ENCODE assay signal across 8 mouse cellular contexts in genomic region chr2:26444946-26445665, GRCm38 (mm10). TPM values are rescaled to one million over a fixed set of nuclear protein-coding genes. Genes with fewer than 3 reads are reported as not detected.
DNase-seq lines count a peak whose midpoint lies in the region; ATAC-seq and TF ChIP-seq lines count a peak whose summit lies in the region.

Sec16a (minus strand) TSS chr2:26445216.

- peaks cover 6 to 13% of the 10 kb centered on the region in 2 experiments for H3K4me1 ChIP-seq in MEL (ENCODE audit: control insufficient read depth in 1 of 2, insufficient read depth in 2 of 2, low read length in 2 of 2)
- peaks cover 12% of the 10 kb centered on the region for H3K4me1 ChIP-seq in cerebellum, adult 2 months (ENCODE audit: control insufficient read depth, insufficient read depth, low read length)
- H3K4me1 ChIP-seq in forebrain, postnatal 0 days (ENCODE audit: insufficient read depth) = peaks cover 24% of the 10 kb centered on the region
- H3K4me1 ChIP-seq in lung, embryonic 15.5 days = peaks cover 34% of the 10 kb centered on the region

- peak; percentile 100 for DNase-seq in MEL (ENCODE audit: low read depth, low spot score)
- peak; percentile 100 for DNase-seq in cerebellum, adult 2 months
- peak; percentile 100 for DNase-seq in forebrain, postnatal 0 days
- peak; percentile 100 for DNase-seq in heart, postnatal 4 days
- DNase-seq in layer of hippocampus, adult 8-10 months (ENCODE audit: low spot score in 2 of 2) = peak; percentile 99 to 100
- peak; percentile 99 for DNase-seq in ovary, adult 18-20 months (ENCODE audit: low spot score)
- DNase-seq in thymus, postnatal 0 days (ENCODE audit: low spot score) = peak; percentile 100

- 1% methylated on average over 61 of the region's 61 CpGs for WGBS in cerebellum, adult 2 months
- under 1% methylated on average over 60 of the region's 61 CpGs for WGBS in forebrain, postnatal 0 days
- under 1% methylated on average over 59 of the region's 61 CpGs for WGBS in lung, embryonic 15.5 days

- H3K79me2 ChIP-seq in MEL (ENCODE audit: control insufficient read depth, insufficient read depth, low read length, poor library complexity) = peaks cover 15% of the 10 kb centered on the region

- no peak for TF ChIP-seq RAD21 in MEL (IDR thresholded peaks at IDR 0.05; ENCODE audit: low read depth, low read length)

- H3K4me2 ChIP-seq in forebrain, postnatal 0 days (ENCODE audit: low read depth) = peak within 1 kb of the TSS; percentile 89
- peak within 1 kb of the TSS; percentile 91 for H3K4me2 ChIP-seq in lung, embryonic 15.5 days

- H3K27me3 ChIP-seq in MEL (ENCODE audit: control insufficient read depth in 1 of 2, insufficient read depth in 2 of 2, low read length in 2 of 2) = no peaks in the 10 kb centered on the region
- no peaks in the 10 kb centered on the region for H3K27me3 ChIP-seq in cerebellum, adult 2 months (ENCODE audit: control insufficient read depth, insufficient read depth, low read length)
- no peaks in the 10 kb centered on the region for H3K27me3 ChIP-seq in forebrain, postnatal 0 days (ENCODE audit: insufficient read depth, low read length)
- H3K27me3 ChIP-seq in lung, embryonic 15.5 days = no peaks in the 10 kb centered on the region

- no peak for TF ChIP-seq CTCF in MEL (IDR thresholded peaks at IDR 0.05 in 2 of 3, conservative IDR thresholded peaks at IDR 0.05 in 1 of 3; ENCODE audit: control insufficient read depth in 1 of 3, insufficient read depth in 1 of 3, low read depth in 2 of 3, low read length in 3 of 3, poor library complexity in 1 of 3, severe bottlenecking in 1 of 3)
- no peak for TF ChIP-seq CTCF in cerebellum, adult 2 months (IDR thresholded peaks at IDR 0.05; ENCODE audit: borderline replicate concordance, insufficient read depth, low read depth, low read length)
- TF ChIP-seq CTCF in forebrain, postnatal 0 days (IDR thresholded peaks at IDR 0.05; ENCODE audit: low read depth) = peak; percentile 47

- ATAC-seq in forebrain, postnatal 0 days = peak; percentile 92
- ATAC-seq in lung, embryonic 15.5 days (ENCODE audit: borderline replicate concordance, extremely low read depth, low FRiP score, low TSS enrichment) = peak; percentile 93

- TF ChIP-seq POLR2A in MEL (IDR thresholded peaks at IDR 0.05; ENCODE audit: control insufficient read depth in 1 of 2, insufficient read depth in 1 of 2, low read depth in 1 of 2, low read length in 2 of 2, poor library complexity in 1 of 2) = peak; percentile 73 to 82; a peak in 3 of 4 replicates
- TF ChIP-seq POLR2A in cerebellum, adult 2 months (IDR thresholded peaks at IDR 0.05; ENCODE audit: borderline replicate concordance, insufficient read depth, low read length) = peak; percentile 88

- H3K9ac ChIP-seq in MEL (ENCODE audit: control insufficient read depth, low read depth, low read length, poor library complexity, severe bottlenecking) = peak within 1 kb of the TSS; percentile 96
- peak within 1 kb of the TSS; percentile 82 for H3K9ac ChIP-seq in forebrain, postnatal 0 days
- peak within 1 kb of the TSS; percentile 86 for H3K9ac ChIP-seq in lung, embryonic 15.5 days

- H3K9me3 ChIP-seq in MEL (replicated peaks; ENCODE audit: insufficient read depth, low read length) = no peaks in the 10 kb centered on the region
- no peaks in the 10 kb centered on the region for H3K9me3 ChIP-seq in forebrain, postnatal 0 days (ENCODE audit: low read length)
- H3K9me3 ChIP-seq in lung, embryonic 15.5 days = no peaks in the 10 kb centered on the region

- peak within 1 kb of the TSS; percentile 86 for H3K27ac ChIP-seq in MEL (ENCODE audit: control insufficient read depth, low read depth, low read length)
- H3K27ac ChIP-seq in cerebellum, adult 2 months (ENCODE audit: insufficient read depth, low read length) = peak within 1 kb of the TSS; percentile 72
- H3K27ac ChIP-seq in forebrain, postnatal 0 days (ENCODE audit: low read depth, low read length) = peak within 1 kb of the TSS; percentile 92
- peak within 1 kb of the TSS; percentile 95 for H3K27ac ChIP-seq in lung, embryonic 15.5 days

- H3K36me3 ChIP-seq in MEL (ENCODE audit: control insufficient read depth in 1 of 2, insufficient read depth in 2 of 2, low read length in 2 of 2) = peaks cover 2 to 12% of the 10 kb centered on the region in 2 experiments; a peak in 3 of 4 replicates
- H3K36me3 ChIP-seq in forebrain, postnatal 0 days (ENCODE audit: insufficient read depth) = peaks cover 17% of the 10 kb centered on the region
- peaks cover 17% of the 10 kb centered on the region for H3K36me3 ChIP-seq in lung, embryonic 15.5 days

- H3K4me3 ChIP-seq in MEL (ENCODE audit: control insufficient read depth in 1 of 2, insufficient read depth in 1 of 2, low read depth in 2 of 2, low read length in 2 of 2) = peak within 1 kb of the TSS; percentile 88 to 99
- H3K4me3 ChIP-seq in cerebellum, adult 2 months (replicated peaks; ENCODE audit: insufficient read depth, low read depth, low read length) = peak within 1 kb of the TSS; percentile 76
- H3K4me3 ChIP-seq in forebrain, postnatal 0 days (ENCODE audit: low read depth, low read length) = peak within 1 kb of the TSS; percentile 79
- peak within 1 kb of the TSS; percentile 66 for H3K4me3 ChIP-seq in lung, embryonic 15.5 days

- no peak for TF ChIP-seq EP300 in MEL (IDR thresholded peaks at IDR 0.05; ENCODE audit: low read depth in 1 of 2, low read length in 2 of 2)

TF ChIP-seq in MEL, 35 proteins besides CTCF, POLR2A, EP300 and RAD21:
- peak; percentile 56; the same call in 1 of the 2 replicates for TF ChIP-seq ZMIZ1 (IDR thresholded peaks at IDR 0.05; ENCODE audit: low read depth, low read length)
- no peak for TF ChIP-seq TCF12 (IDR thresholded peaks at IDR 0.05; ENCODE audit: low read depth, low read length)
- no peak for TF ChIP-seq CHD1 (IDR thresholded peaks at IDR 0.05; ENCODE audit: low read depth, low read length)
- peak; percentile 76 for TF ChIP-seq NELFE (IDR thresholded peaks at IDR 0.05; ENCODE audit: low read depth, low read length)
- TF ChIP-seq E2F4 (IDR thresholded peaks at IDR 0.05; ENCODE audit: borderline replicate concordance, low read depth, low read length) = 0 out of 2 replicates have a peak, but pooled peaks have one; percentile 50
- no peak; the same call in 1 of the 2 replicates for TF ChIP-seq SIN3A (IDR thresholded peaks at IDR 0.05; ENCODE audit: low read length)
- TF ChIP-seq BHLHE40 (IDR thresholded peaks at IDR 0.05; ENCODE audit: borderline replicate concordance, low read depth, low read length) = 0 out of 2 replicates have a peak, but pooled peaks have one; percentile 27
- TF ChIP-seq NRF1 (IDR thresholded peaks at IDR 0.05; ENCODE audit: insufficient read depth, low read depth, low read length, poor library complexity, severe bottlenecking) = 0 out of 2 replicates have a peak, but pooled peaks have one; percentile 8
- 0 out of 2 replicates have a peak, but pooled peaks have one; percentile 24 for TF ChIP-seq ETS1 (IDR thresholded peaks at IDR 0.05; ENCODE audit: low read depth, low read length)
- TF ChIP-seq ELF1 (IDR thresholded peaks at IDR 0.05; ENCODE audit: low read depth, low read length) = peak; percentile 57
- no peak; the same call in 1 of the 2 replicates for TF ChIP-seq USF1 (IDR thresholded peaks at IDR 0.05; ENCODE audit: low read depth, low read length)
- no peak for TF ChIP-seq GABPA (IDR thresholded peaks at IDR 0.05; ENCODE audit: low read depth, low read length)
- TF ChIP-seq POLR2AphosphoS5 (IDR thresholded peaks at IDR 0.05; ENCODE audit: borderline replicate concordance, low read depth, low read length) = no peak
- peak; percentile 59 for TF ChIP-seq MAX (IDR thresholded peaks at IDR 0.05; ENCODE audit: low read length)
- TF ChIP-seq SMC3 (IDR thresholded peaks at IDR 0.05; ENCODE audit: low read depth, low read length) = no peak
- TF ChIP-seq CHD2 (IDR thresholded peaks at IDR 0.05; ENCODE audit: low read length) = peak; percentile 25
- peak; percentile 61 for TF ChIP-seq TBP (IDR thresholded peaks at IDR 0.05; ENCODE audit: low read depth, low read length)
- peak; percentile 57 for TF ChIP-seq POLR2AphosphoS2 (IDR thresholded peaks at IDR 0.05; ENCODE audit: low read length)
- peak; percentile 80; the same call in 1 of the 2 replicates for TF ChIP-seq MXI1 (IDR thresholded peaks at IDR 0.05; ENCODE audit: low read depth, low read length)
- TF ChIP-seq MEF2A (IDR thresholded peaks at IDR 0.05; ENCODE audit: extremely low read depth, insufficient replicate concordance, low read depth, low read length, poor library complexity, severe bottlenecking) = no peak
- peak; percentile 46; the same call in 1 of the 2 replicates for TF ChIP-seq MAZ (IDR thresholded peaks at IDR 0.05; ENCODE audit: low read depth, low read length)
- peak; percentile 79 for TF ChIP-seq HCFC1 (IDR thresholded peaks at IDR 0.05; ENCODE audit: low read depth, low read length)
- TF ChIP-seq RCOR1 (IDR thresholded peaks at IDR 0.05; ENCODE audit: low read depth, low read length) = no peak

RNA-seq across cellular contexts. Expression of gene Sec16a, which starts in this region (rescaled TPM):
- total RNA-seq in MEL (2012; rRNA removed) = 20.3 and 21.4 TPM in 2 replicates
- polyA plus RNA-seq in MEL (2012; ENCODE audit: insufficient read depth in 1 of 2, insufficient read length in 2 of 2, low read depth in 1 of 2, low replicate concordance in 2 of 2, missing spikeins in 1 of 2) = 10 to 100 TPM in 1 of 2 experiments, not detected in 1; 38.0 TPM
- polyA plus RNA-seq in cerebellum, adult 2 months (2012; rRNA removed) = 43.2 and 44.6 TPM in 2 replicates
- 52.6 and 65.6 TPM in 2 replicates for total RNA-seq in forebrain, postnatal 0 days (2014; rRNA removed)
- 9.0 and 10.9 TPM in 2 replicates for polyA plus RNA-seq in forebrain, postnatal 0 days (2015; fragmentation: Nextera tagmentation; extraction: Ambion mirVana)
- 10 to 100 TPM; 37.0 to 39.0 TPM for total RNA-seq in heart, postnatal 4 days (2021)
- 10 to 100 TPM; 48.2 to 56.5 (median 54.5) TPM for total RNA-seq in layer of hippocampus, adult 8-10 months (2022)
- polyA plus RNA-seq in lung, embryonic 15.5 days (2015; fragmentation: Nextera tagmentation; extraction: Ambion mirVana) = 18.2 and 21.3 TPM in 2 replicates
- polyA plus RNA-seq in thymus, postnatal 0 days (2015; fragmentation: Nextera tagmentation; extraction: Ambion mirVana) = 12.4 and 12.9 TPM in 2 replicates

Comparison
In these comparisons a context has a peak if more than half of its experiments do, and no peak if none do; other contexts are left out.
1. Peak in every context shown above with its lines: DNase-seq, ATAC-seq, H3K4me3 ChIP-seq and H3K27ac ChIP-seq.